9 mouse cellular contexts compared by ENCODE assay signal in the genomic region with DNA sequence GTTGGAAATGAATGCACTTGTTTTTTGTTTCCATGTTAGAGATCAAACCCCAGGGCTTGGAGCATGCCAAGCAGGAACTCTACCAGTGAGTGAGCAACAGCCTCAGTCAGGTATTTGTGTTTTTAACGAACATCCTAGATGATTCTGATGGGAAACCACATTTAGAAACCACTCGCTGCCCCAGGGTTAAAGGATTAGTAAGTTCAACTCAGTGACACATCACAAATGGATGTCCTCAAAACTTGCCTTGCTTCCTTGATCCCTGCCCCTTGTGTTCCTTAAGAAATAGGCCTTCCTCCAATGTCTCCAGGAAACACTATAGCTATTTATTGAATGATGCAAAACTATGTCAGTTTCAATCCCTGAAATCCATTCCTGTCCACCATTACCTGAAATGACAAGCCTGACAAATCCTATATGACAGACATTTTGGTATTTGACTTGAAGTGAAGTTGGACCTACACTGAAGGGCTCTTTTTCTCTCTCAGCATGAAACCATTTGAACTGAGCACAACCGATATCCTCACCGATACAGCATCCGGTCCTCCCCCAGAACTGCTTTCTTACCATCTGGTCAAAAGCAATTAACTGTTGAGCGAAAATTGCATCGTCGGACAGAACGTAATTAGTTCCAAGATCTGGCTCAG. TPM values are rescaled to one million over a fixed set of nuclear protein-coding genes. Genes with fewer than 3 reads are reported as not detected.
DNase-seq lines count a peak whose midpoint lies in the region; ATAC-seq and TF ChIP-seq lines count a peak whose summit lies in the region.
"Had no signal": no experiment of that assay in that cellular context is flagged by ENCODE, and none has a peak within 500 bp of the region (broad histone marks: within the 10 kb centered on the region; RNA-seq: fewer than 3 reads in every experiment).

No protein-coding gene starts in this region.

- DNase-seq in heart, postnatal 4 days = no peak
- DNase-seq in G1E (ENCODE audit: low spot score) = no peak
- peak; percentile 63 for DNase-seq in gonadal fat pad, adult 2 months (ENCODE audit: low read depth)
- DNase-seq in midbrain, embryonic 11.5 days (ENCODE audit: low spot score, missing footprints) = peak; percentile 80
- DNase-seq in left cerebral cortex, adult 8-10 months (ENCODE audit: low spot score in 2 of 2) = no peak
- DNase-seq in right cerebral cortex, postnatal 4 days = no peak
- no peak for DNase-seq in frontal cortex, postnatal 10 days (ENCODE audit: low spot score in 2 of 2)

- no peak for ATAC-seq in heart, embryonic 16.5 days (replicated peaks; ENCODE audit: extremely low read depth, insufficient read depth, low FRiP score)
- no peak for ATAC-seq in G1E (ENCODE audit: extremely low read depth, insufficient number of reproducible peaks, low FRiP score, poor library complexity, severe bottlenecking)
- no peak for ATAC-seq in midbrain, embryonic 11.5 days (ENCODE audit: low FRiP score)

- H3K27ac ChIP-seq in heart, embryonic 16.5 days (ENCODE audit: low read length) = peak overlapping the region; percentile 89
- no peak overlapping the region for H3K27ac ChIP-seq in midbrain, embryonic 11.5 days (ENCODE audit: low read depth, low read length)

- peaks cover 13% of the 10 kb centered on the region for H3K4me1 ChIP-seq in heart, embryonic 16.5 days (ENCODE audit: control insufficient read depth, insufficient read depth, low read length)
- H3K4me1 ChIP-seq in G1E (ENCODE audit: insufficient read depth, low read depth, low read length) = peaks cover 39% of the 10 kb centered on the region
- H3K4me1 ChIP-seq in midbrain, embryonic 11.5 days (ENCODE audit: control insufficient read depth, insufficient read depth, low read length) = peaks cover 14% of the 10 kb centered on the region; the same call in 1 of the 2 replicates

- no peaks in the 10 kb centered on the region for H3K27me3 ChIP-seq in heart, embryonic 16.5 days (ENCODE audit: control insufficient read depth, insufficient read depth, low read length)
- no peaks in the 10 kb centered on the region for H3K27me3 ChIP-seq in G1E (ENCODE audit: insufficient read depth, low read length)
- no peaks in the 10 kb centered on the region for H3K27me3 ChIP-seq in midbrain, embryonic 11.5 days (ENCODE audit: control insufficient read depth, insufficient read depth, low read length)

- H3K9me3 ChIP-seq in heart, embryonic 16.5 days (replicated peaks; ENCODE audit: control insufficient read depth, low read length) = no peaks in the 10 kb centered on the region; the same call in 1 of the 2 replicates
- no peaks in the 10 kb centered on the region for H3K9me3 ChIP-seq in G1E (replicated peaks)
- no peaks in the 10 kb centered on the region for H3K9me3 ChIP-seq in midbrain, embryonic 11.5 days (ENCODE audit: control insufficient read depth, low read length)

- peak overlapping the region; percentile 96 for H3K9ac ChIP-seq in heart, embryonic 16.5 days (ENCODE audit: low read length)
- peak overlapping the region; percentile 82 for H3K9ac ChIP-seq in midbrain, embryonic 11.5 days (ENCODE audit: low read length)

- peak overlapping the region; percentile 99 for H3K4me3 ChIP-seq in heart, embryonic 16.5 days (ENCODE audit: low read length)
- peak overlapping the region; percentile 96 for H3K4me3 ChIP-seq in G1E (ENCODE audit: low read depth, low read length)
- H3K4me3 ChIP-seq in midbrain, embryonic 11.5 days (ENCODE audit: low read depth, low read length) = peak overlapping the region; percentile 87

- H3K36me3 ChIP-seq in heart, embryonic 16.5 days (ENCODE audit: control insufficient read depth, insufficient read depth) = peaks cover 9% of the 10 kb centered on the region
- peaks cover 41% of the 10 kb centered on the region for H3K36me3 ChIP-seq in G1E (replicated peaks)
- no peaks in the 10 kb centered on the region for H3K36me3 ChIP-seq in midbrain, embryonic 11.5 days (ENCODE audit: control insufficient read depth, insufficient read depth, low read length)

- H3K4me2 ChIP-seq in heart, embryonic 16.5 days (ENCODE audit: low read depth, low read length) = peak overlapping the region; percentile 98
- H3K4me2 ChIP-seq in midbrain, embryonic 11.5 days = peak overlapping the region; percentile 98

- WGBS in heart, embryonic 16.5 days = 19% methylated on average over 9 of the region's 9 CpGs
- 19% methylated on average over 9 of the region's 9 CpGs for WGBS in midbrain, embryonic 11.5 days

- no peak for TF ChIP-seq CTCF in G1E (IDR thresholded peaks at IDR 0.05; ENCODE audit: low read depth, low read length)

RNA-seq across cellular contexts. Expression of a gene that starts 18.8 kb away (rescaled TPM):
- 22.4 and 37.4 TPM in 2 replicates for polyA plus RNA-seq in heart, embryonic 16.5 days (2015; fragmentation: Nextera tagmentation; extraction: Ambion mirVana)
- 10 to 100 TPM; 27.1 to 27.4 TPM for total RNA-seq in heart, postnatal 4 days (2021)
- total RNA-seq in G1E (2014; fragmentation: Nextera tagmentation) (38.2 and 57.9 TPM in 2 replicates), G1E (2017) (5.4 and 6.1 TPM in 2 replicates)
- 45.4 and 60.0 TPM in 2 replicates for polyA plus RNA-seq in G1E (2012)
- 28.0 and 30.0 TPM in 2 replicates for polyA plus RNA-seq in gonadal fat pad, adult 2 months (2012; rRNA removed)
- polyA plus RNA-seq in midbrain, embryonic 11.5 days (2014; fragmentation: Nextera tagmentation; extraction: Ambion mirVana) = 33.7 and 37.8 TPM in 2 replicates
- total RNA-seq in left cerebral cortex, adult 8-10 months (2022) = 100 to 1,000 TPM in 2 of 4 experiments, 10 to 100 TPM in 2; 81.8 to 126 (median 105) TPM

RNA-seq across cellular contexts. Expression of a gene that starts 27.2 kb away (rescaled TPM):
- polyA plus RNA-seq in heart, embryonic 16.5 days (2015; fragmentation: Nextera tagmentation; extraction: Ambion mirVana) = 76.8 and 113 TPM in 2 replicates
- total RNA-seq in heart, postnatal 4 days (2021) = 10 to 100 TPM; 26.6 to 27.4 TPM
- 49.8 and 50.1 TPM in 2 replicates for total RNA-seq in G1E (2014; fragmentation: Nextera tagmentation)
- total RNA-seq in G1E (2017) = 114 and 154 TPM in 2 replicates
- 10.1 and 12.4 TPM in 2 replicates for polyA plus RNA-seq in G1E (2012)
- 13.5 and 13.8 TPM in 2 replicates for polyA plus RNA-seq in gonadal fat pad, adult 2 months (2012; rRNA removed)
- polyA plus RNA-seq in midbrain, embryonic 11.5 days (2014; fragmentation: Nextera tagmentation; extraction: Ambion mirVana) = 58.4 and 62.2 TPM in 2 replicates
- 10 to 100 TPM; 21.9 to 28.5 (median 26.0) TPM for total RNA-seq in left cerebral cortex, adult 8-10 months (2022)

RNA-seq across cellular contexts. Expression of a gene that starts 32.5 kb away (rescaled TPM):
- 174 and 210 TPM in 2 replicates for polyA plus RNA-seq in heart, embryonic 16.5 days (2015; fragmentation: Nextera tagmentation; extraction: Ambion mirVana)
- total RNA-seq in heart, postnatal 4 days (2021) = 10 to 100 TPM; 63.4 to 69.5 TPM
- total RNA-seq in G1E (2014; fragmentation: Nextera tagmentation) (181 TPM in 2 replicates), G1E (2017) (269 and 279 TPM in 2 replicates)
- polyA plus RNA-seq in G1E (2012) = 80.5 and 283 TPM in 2 replicates
- polyA plus RNA-seq in gonadal fat pad, adult 2 months (2012; rRNA removed) = 71.8 and 84.4 TPM in 2 replicates
- polyA plus RNA-seq in midbrain, embryonic 11.5 days (2014; fragmentation: Nextera tagmentation; extraction: Ambion mirVana) = 275 and 283 TPM in 2 replicates
- total RNA-seq in left cerebral cortex, adult 8-10 months (2022) = 100 to 1,000 TPM; 103 to 133 (median 117) TPM

RNA-seq across cellular contexts. Expression of a gene that starts 34.5 kb away (rescaled TPM):
- polyA plus RNA-seq in heart, embryonic 16.5 days (2015; fragmentation: Nextera tagmentation; extraction: Ambion mirVana) = not detected in 2 replicates
- total RNA-seq in heart, postnatal 4 days (2021) = not detected
- total RNA-seq in G1E (2014; fragmentation: Nextera tagmentation) (not detected in 2 replicates), G1E (2017) (not detected in 2 replicates)
- not detected in 2 replicates for polyA plus RNA-seq in G1E (2012)
- polyA plus RNA-seq in gonadal fat pad, adult 2 months (2012; rRNA removed) = 0.35 and 0.52 TPM in 2 replicates
- not detected in 2 replicates for polyA plus RNA-seq in midbrain, embryonic 11.5 days (2014; fragmentation: Nextera tagmentation; extraction: Ambion mirVana)
- not detected for total RNA-seq in left cerebral cortex, adult 8-10 months (2022)
- total RNA-seq: layer of hippocampus, adult 18-20 months had no signal

RNA-seq across cellular contexts. Expression of a gene that starts 44.1 kb away (rescaled TPM):
- not detected in 2 replicates for polyA plus RNA-seq in heart, embryonic 16.5 days (2015; fragmentation: Nextera tagmentation; extraction: Ambion mirVana)
- total RNA-seq in heart, postnatal 4 days (2021) = not detected
- total RNA-seq in G1E (2014; fragmentation: Nextera tagmentation) (not detected in 2 replicates), G1E (2017) (0.16 TPM in 1 of 2 replicates, not detected in the other)
- not detected in 2 replicates for polyA plus RNA-seq in G1E (2012)
- 0.09 and 0.15 TPM in 2 replicates for polyA plus RNA-seq in gonadal fat pad, adult 2 months (2012; rRNA removed)
- polyA plus RNA-seq in midbrain, embryonic 11.5 days (2014; fragmentation: Nextera tagmentation; extraction: Ambion mirVana) = not detected in 2 replicates
- not detected for total RNA-seq in left cerebral cortex, adult 8-10 months (2022)
- total RNA-seq: layer of hippocampus, adult 18-20 months had no signal

Comparison
In these comparisons a context has a peak if more than half of its experiments do, and no peak if none do; other contexts are left out.
1. DNase-seq: peak in gonadal fat pad, adult 2 months (single experiment) and midbrain, embryonic 11.5 days (single experiment); none in heart, postnatal 4 days (single experiment), G1E (single experiment), left cerebral cortex, adult 8-10 months (0 of 2), right cerebral cortex, postnatal 4 days (single experiment) and frontal cortex, postnatal 10 days (0 of 2).
2. Peak in every context shown above with its lines, with median percentiles within 50 percentile points of each other: H3K4me3 ChIP-seq.